Mouse (Mus musculus): ENCODE measurements at regions not wholly inside any gene's neighbourhood (a gene's known extent, or its start where the extent isn't known, plus 50 kb on each side); places are given as distances from the start of the nearest gene placed in this dataset.
A peak's percentile ranks its signal among the peaks of the same experiment; 100 is the strongest.

DNA sequence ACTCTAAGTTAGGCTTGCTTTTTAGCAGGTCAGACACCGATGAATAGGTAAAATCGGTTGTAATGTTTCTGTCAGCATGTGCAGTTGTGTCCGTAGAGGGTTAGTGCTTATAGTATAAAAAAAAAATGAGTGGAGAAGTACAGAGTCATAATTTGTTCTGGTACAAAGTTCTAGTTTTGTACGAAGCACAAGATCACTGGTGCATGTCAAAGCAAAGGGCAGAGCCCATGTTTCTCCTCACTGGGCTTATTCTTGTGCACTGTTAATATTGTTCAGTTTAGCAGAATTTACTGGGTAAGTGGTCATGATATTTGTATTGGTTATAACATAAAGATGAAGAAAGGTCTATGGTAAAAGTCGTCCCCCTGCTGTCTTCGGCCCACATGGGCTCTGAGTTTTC is 330.4 kb upstream of the Fam241a start:
- no peak for DNase-seq (ENCODE audit: low spot score)

DNA sequence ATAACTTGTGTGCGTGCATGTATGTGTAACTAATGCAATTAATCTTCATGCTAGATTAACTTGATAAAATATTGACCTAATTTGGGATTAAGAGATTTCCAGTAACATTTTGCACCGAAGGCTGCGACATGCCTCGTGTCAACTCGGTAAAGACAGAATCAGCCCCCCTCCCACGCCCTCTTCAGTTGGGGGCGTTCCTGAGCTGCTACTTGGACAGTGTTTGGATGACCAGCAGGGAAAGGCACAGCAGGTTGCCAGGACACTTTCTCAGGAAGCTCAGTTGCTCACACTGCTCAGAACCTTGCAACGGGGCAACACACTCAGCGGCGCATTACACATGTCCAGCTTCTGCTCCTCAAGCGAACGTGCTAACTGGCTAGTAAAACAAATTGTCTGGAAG is 326.2 kb upstream of the Fam241a start:
- no peak for DNase-seq (ENCODE audit: low spot score)

DNA sequence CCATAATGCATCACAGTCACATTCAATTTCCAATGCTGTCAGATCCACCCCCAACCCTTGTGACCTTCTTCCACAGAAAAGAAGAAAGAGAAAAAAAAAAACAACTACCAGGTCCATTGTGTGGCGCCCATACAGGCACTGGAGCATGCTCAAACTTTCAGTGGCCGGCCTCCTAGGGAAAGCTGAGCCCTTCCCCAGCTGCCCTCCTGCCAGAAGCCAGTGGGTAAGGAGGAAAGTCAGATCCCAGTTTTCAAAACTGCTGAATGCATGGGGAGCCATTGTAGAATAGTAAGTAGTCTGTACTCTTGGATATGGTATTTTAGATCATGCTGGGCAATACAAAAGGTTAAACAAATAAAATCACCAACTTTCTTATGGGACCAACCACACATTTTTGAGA is 325.5 kb upstream of the Fam241a start:
- no peak for DNase-seq (ENCODE audit: low spot score)

DNA sequence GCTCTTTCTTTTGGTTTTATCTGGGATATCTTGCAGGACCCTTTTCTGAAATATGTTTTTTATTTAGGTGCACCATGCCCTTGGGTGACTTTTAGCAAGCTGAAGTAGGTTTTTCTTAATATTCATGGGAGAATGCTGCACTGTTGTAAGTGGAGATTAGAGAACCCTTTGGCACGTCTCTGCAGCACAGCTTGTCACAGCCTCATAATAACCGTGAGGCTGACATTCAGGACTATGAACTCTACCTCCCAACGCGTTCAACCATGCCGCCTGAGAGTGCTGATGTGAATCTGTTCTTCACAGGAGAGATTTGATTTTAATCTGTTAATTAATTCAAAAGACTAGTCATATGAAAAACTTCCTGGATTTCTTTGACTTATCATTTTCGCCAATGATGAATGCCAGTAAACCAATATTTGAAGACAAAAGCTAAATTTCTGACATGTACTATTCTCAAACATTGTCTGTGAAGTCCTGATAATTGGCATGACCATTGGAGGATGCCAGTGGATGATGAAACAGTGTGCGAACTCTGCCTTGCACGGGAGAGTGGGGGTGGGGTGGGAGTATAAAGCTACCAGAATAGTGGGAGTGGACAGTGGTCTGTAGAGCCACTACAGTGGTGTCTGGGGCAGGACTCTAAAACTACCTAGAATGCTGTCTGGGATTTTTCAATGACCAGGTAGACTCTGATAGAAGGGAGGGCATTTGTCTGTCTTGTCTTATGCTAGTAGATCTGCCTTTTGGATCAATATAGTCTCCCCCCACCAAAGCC is 324.8 kb upstream of the Fam241a start:
- no peak for DNase-seq (ENCODE audit: low spot score)

DNA sequence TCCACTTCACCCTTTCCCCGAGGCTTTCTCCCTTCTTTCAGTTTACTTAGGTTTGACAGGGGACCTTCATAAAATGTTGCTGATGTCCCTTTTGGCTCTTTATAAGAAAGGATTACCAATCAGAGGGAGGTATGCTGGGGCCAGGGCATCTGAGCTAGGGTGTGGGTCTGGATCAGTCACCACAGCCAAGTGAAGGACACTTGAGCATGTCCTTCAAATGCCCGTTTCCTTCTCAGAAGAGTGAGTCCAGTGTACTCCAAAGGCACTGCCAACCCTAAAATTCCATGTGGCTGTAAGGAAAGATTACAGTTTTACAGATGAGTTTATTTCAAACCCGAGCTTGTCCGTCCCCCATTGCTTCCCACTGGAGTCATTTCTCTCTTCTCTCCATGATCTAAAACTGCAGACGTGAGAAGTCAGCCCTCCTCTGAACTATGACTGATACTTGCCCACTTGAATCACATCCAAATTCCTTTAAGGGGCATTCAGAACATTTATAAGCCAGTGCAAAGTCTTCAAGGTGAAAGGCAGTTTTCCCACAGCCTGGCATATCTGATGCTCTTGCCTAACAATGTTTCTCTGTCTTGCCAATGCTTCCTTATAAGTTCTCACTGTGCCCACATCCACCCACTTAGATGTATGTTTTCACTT is 321.8 kb upstream of the Fam241a start:
- no peak for DNase-seq (ENCODE audit: low spot score)

DNA sequence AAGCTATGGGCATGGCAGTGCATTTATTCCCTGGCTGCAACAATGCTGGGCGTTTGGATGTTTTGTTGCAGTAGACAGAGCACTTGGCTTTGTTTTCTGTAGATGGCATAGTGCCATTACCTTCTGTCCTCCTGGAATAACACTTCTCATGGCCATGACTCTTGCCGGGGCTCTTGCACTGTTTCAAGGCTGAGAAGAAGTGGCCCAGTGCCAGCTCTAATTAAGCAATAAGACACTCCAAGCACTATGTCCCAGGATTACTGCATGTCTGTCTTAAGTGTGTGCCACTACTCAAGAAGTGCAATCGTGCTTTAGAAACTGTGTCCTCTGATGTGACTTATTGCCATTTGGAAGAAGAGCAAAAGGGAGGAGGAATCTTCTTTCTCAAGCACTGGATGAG is 316.1 kb upstream of the Fam241a start:
- peak; percentile 17 for DNase-seq (ENCODE audit: low spot score)

DNA sequence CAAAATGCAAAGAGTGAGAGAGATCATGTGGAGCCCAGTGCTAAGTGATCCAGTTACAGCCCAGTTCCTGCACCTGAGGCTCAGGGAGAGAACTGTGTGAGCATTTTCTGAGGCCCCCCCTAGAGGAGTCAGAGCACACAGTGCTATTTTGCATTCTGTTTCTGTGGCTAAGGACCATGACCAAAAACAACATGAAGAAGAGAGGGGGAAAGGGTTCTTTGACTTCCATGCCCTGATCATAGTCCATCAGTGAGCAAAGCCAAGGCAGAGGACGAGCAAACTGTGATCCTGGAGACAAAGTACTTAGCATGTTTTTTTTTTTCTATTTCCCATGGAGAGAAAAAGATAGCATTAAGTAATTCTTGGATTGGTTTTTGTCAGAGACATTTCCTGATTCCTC is 314.5 kb upstream of the Fam241a start:
- no peak for DNase-seq (ENCODE audit: low spot score)

DNA sequence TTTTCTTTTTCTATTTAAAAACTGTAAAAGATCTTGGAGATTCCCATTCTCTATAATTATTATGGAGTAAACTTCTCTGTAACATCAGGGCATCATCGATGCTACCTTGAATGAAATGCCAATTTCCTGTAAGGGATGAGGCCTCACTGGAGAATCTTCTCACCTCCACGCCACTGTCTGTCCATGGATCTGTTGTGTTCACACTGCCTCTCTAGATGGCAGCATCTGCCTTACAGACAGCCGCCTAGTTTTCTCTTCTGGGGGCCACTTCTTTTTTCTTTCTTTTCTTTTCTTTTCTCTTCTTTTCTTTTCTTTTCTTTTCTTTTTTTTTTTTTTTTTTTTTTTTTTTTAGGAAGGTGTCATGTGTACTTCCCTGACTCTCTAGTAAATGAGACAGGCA is 310.8 kb upstream of the Fam241a start:
- DNase-seq (ENCODE audit: low spot score): no peak

DNA sequence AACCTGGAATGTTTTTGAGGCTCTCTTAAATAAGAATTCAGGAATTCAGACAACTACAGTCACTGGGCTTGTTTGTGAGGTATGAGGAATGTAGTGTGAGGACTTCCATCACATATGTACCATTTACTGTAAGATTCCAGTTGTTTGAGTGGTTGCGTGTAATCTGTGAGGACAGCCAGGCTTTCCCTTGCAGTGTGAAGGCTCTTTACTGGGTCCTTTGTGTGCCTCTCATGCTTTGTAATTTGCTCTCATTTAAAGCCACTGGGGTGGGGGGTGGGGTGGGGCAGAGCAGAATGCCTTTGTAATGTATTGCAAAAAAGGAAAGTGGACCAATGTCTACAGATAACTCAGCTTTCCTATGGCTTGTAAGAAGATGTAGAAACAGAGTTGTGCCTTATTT is 310.4 kb upstream of the Fam241a start:
- DNase-seq (ENCODE audit: low spot score): no peak

DNA sequence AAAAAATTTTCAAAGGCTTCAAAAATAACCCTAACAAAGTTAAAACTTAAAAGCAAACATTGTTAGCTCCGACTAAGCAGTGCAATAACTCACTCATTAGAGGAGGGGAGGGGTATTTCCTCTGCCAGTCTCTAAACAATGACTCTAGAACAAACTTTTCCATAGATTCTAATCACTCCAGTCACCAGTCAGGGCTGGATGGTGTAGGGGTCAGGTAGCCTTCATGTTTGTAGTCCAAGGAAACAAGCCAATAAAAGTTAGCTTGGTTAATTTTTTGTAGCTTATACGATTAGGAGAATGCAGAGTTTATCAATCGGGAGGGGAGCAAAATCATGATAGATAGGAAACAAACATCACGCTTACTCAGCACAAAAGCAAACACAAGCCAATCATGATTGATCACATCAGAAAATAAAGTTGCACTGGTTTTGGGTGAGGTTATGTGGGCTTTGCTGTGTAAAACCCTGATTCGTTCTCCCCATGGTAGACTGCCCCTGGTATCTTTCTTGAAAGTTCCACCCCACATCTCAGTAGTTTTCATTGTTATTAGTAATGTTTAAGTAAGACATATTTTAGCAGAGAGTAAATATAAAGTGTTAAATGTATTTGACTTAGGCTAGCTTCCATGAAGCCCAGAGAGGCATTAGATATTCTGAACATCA is 304.6 kb upstream of the Fam241a start:
- DNase-seq (ENCODE audit: low spot score): no peak

DNA sequence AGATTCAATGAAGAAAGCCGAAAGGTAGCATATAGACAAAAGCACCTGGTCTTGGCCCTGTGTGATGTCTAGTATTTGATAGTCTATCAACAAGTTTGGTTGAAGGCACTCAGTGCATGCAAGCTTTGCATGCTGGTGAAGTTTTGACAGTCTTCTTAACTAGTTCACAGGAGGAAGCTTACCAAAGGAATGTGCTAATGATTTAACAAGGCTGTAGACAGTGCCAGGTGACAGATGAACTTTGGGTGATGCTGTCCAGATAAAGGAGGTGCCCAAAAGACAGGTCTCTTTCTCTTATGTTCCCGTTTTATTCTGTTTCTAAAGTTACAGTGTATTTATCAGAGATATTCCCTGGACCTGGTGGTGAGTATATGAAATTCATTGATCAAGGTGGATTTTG is 303.3 kb upstream of the Fam241a start:
- no peak for DNase-seq (ENCODE audit: low spot score)

DNA sequence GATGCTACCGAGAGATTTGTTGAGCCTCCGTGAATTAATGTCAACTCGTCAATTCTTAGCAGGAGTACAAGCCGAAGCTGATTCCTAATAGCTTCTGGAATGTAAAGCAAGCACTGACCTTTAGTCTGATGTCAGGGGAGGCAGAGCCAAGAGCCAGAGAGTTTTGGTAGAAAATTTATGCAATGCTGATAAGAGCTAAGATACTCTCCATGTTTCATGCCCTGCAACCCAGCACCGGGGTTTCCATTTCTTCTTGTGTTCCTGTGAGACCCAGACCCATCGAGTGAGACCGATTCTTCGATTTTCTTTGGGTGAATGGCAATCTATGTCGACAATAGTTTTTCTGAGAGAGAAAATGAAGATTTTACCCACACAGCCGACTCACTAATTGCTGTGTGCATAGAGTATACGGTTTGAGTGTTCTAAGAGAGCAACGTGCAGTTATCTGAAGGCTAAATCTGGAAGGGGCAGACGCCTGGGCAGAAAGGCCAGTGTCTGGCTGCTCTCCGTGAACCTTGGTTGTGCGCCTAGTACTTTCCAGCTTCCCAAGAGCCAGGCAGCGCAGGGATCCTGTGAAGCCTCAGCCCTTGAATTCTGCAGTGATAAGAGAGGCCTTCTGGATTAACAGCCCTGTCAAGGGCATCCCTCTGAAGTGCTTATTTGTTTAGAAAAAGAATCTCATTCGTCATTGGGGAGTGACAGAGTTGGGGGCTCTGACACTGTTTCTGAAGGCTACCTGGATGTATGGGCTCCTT is 296.1 kb upstream of the Fam241a start:
- no peak for DNase-seq (ENCODE audit: low spot score)

DNA sequence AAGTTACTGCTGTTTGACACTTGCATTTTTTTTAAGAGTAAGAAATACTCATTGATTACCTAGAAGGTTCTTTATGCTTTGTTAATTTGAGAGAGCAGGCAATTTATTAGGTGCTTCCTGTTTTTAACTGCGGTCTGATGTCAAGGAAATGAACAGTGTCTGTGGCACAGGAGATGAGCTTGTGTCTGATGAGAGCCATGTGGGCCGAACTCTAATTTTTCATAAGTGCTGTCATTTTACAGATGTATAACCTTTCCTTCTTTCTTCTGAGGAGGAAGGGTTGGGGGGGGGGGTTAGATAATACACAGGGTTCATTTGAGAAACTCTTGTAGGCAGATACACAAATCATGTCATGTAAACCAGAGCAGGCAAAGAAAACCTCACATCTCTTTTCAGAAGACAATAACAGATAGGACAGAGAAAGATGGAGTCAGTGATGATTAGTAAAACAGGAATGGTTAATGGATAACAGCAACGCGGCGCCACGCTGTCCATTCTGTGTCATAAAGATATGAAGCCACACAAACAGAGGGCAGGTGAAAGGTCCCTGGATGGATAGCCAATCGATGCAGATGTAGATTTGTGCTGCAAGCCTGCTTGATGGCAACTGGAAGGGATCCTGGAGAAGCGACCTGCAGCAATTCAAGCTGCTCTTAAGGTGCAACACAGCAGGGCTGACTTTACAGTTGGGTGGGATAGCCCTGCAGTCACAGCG is 291.4 kb upstream of the Fam241a start:
- no peak for DNase-seq (ENCODE audit: low spot score)

DNA sequence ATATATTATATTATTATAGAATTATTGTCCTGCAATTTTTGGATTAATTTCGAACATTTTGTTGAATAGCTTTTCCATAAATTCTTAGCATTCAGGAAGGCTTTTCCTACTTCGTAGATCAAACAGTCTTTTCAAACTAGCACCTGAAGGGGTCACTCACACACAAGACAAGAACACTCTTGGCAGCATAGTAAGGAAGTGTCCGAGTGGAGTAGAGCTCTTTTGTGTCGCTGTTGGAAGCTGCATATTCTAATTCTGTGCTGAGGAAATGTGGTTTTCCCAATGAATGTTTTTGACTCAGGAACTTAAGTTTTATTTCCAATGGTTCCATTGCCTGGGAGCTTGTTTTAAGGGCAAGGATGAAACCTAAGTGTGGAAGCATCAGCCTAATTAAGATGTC is 290.2 kb upstream of the Fam241a start:
- no peak for DNase-seq (ENCODE audit: low spot score)

DNA sequence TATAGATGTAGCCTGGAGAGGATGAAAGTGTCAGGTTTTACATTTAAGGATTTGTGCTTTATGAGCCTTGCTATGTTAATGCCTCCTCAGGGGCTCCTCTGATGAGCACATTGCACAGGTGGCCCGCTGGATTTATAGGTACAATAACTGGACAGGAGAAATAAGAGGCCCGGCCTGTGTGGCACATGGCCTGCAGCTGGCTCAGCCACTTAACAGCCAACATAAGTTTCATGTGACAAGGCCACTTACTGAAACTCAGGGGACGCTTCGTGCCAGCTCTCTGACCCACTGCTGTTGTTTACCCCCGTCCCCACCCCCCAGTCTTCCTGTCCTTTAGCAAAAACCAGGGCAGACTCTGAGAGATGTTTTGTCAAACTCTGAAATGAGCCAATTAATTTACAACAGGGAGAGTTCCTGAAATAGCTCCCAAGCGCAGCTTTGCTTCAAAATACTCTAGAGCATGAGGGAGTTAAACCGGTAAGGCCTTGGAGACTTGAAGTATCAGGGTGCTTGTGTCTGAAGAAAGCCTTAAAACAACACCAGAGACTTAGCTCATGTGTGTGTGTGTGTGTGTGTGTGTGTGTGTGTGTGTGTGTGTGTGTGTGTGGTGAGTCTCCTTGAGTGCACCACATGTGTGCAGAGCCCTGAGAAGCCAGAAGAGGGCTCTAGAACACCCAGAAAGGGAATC is 285.2 kb upstream of the Fam241a start:
- DNase-seq (ENCODE audit: low spot score): no peak

DNA sequence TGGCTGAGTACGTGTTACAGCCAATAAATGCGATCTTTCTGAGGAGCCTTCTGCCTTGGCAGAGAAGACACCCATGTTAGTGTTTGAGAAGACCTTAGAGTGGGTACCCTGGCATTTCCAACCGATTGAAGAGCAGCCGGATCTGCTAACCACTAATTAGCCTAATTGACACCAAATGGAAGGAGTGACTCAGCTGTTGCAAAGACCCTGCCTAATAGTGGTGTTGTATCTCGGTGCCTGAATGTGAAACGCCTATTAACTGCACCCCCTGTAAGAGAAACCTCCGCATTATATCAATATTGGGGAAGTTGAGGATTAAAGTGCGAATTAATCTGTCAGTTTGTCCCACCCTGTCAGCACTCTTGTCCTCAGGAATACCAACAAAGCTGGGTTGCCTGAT is 253.1 kb upstream of the Fam241a start:
- DNase-seq (ENCODE audit: low spot score): no peak

DNA sequence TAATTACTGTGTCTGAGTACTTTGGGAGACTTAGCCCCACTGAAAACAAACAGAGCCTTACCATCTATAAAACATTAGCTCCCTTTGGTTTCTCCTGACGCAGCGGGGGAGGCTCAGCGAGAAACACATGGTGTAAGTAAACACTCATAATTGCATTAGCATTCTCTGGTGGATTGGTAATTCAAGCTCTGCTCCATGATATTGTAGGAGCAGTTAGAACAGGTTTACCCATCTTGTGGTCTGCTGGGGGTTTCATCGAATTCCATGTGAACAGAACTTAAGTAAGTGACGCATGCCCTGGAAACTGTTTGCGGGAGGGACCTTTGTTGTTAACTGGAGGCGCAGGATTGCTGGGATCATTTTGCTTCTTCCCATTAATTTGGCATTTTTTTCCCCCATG is 249.2 kb upstream of the Fam241a start:
- no peak for DNase-seq (ENCODE audit: low spot score)

DNA sequence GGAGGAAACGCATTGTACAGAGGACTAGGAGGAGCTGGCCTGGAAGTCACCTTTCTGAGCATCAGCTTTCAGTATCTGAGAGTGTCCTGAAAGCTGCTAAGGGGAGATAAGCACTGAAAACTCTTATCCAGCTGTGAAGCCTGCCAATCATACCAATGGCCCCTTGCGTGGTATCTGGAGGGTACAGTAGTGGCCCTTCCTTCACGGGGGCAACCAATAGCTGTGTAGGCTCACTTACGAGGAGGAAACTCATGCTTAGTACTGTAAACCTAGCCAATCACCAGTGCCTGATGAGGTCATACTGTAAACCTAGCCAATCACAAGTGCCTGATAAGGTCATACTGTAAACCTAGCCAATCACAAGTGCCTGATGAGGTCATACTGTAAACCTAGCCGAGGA is 231.7 kb upstream of the Fam241a start:
- DNase-seq (ENCODE audit: low spot score): no peak

DNA sequence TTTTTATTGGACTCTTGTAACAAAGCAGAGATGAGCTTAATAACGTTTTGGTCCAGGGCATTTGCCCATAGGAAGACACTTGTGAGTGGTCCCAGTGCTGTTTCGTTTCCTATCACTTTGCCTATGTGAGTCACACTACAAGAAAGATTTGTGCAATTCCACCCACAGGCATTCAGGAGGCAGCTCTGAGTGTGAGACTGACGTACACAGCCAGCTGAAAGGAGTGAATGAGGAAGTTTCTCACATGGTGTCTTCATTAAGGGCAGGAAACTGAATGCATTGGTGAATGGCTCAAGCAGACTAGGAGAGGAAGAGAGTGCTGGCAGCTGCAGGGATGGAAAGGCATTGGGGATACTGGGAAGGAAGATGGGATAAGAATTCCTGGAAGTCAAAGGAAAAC is 230.5 kb upstream of the Fam241a start:
- DNase-seq (ENCODE audit: low spot score): no peak

DNA sequence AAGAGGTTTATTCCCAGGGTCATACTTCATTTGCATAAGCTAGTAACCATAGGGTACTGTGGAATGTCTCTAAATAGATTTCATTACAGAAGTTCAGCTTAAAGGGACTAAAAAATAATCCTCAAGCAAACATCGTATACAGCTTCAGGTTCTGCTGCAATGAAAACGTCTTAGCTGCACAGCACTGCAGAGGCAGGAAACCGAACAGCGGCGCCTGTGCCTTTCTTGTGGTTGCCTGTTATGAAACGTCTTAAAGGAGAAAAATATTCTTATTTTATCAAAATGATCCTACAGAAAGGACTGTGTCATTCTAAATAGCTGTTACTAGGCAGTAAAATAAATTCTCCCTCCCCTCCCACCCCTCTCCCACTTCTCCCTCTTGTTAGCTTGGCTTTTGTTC is 226.0 kb upstream of the Fam241a start:
- no peak for DNase-seq (ENCODE audit: low spot score)

DNA sequence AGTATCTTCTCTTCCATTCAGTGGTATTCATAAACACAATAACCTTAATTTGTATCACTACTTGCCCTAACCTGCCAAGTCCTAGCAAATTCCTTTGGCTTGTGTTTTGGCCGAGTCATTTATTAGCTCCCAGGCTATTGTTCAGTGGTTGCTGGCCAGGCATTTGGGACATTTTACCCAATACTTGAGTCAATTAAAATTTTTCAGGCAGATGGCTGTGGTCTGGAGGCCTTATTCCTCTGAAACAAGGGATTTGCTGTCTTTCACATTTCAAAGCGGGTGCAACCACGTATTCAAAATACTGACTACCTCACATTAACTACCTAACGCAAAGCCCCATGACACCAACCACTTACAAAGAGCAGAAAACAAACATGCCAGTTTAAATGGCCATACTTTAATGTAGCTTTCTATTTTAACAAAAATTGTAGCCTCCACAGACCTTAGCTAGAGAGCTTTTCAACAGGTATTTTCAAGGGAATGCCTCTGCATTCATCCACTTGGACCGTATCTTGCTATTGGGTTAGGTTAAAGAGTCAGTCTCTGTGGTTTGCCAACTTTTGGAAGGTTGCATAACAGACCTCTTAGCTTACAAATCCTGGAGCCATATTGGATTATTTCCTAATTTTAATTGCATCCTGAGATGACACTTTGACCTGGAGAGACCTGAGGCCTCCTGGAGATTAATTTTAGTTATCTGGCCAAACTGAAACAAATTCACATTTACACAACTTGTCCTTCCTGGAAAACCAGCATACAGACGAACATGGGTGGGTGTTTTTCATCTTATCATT is 224.7 kb upstream of the Fam241a start:
- DNase-seq (ENCODE audit: low spot score): no peak

Measured in adipocyte (in vitro differentiated cells).